Mouse (Mus musculus) heart, adult 8-10 months (tissue): ENCODE data around the gene Cic. TPM values are rescaled to one million over a fixed set of nuclear protein-coding genes. Genes with fewer than 3 reads are reported as not detected.

Experiments
- DNase-seq: peaks from one replicate; pipeline ENCODE4 v3.0.0; 2022; ENCODE audit warnings: low spot score
- total RNA-seq, 4 experiments: library from RNA; stranded (reverse); gene quantifications; 2 replicates each; pipeline ENCODE4 v1.2.4; 2022

The Cic gene
- 10 to 100 TPM; 52.0 to 71.5 (median 59.6) TPM for total RNA-seq

DNA sequence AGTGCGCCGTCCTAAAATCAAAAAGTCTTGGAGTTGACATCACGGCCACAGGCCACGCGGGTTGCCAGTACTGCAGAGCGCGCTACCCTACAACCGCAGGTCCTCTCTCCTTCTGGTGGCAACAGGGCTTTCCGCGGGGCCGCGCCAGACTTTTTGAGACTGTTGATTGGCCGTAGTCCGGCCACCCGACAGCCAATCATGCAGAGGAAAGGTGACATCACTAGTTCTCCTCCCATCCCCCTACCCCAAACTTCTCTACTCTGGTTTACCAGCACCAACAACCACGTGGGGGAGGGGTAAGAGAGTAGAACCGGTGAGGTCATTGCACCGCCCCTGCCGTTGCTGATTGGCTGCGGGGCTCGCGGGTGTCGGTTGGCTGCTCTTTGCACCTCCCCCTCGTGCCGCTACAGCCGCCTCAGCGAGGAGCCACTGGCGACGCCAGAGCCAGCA, at the start of gene Cic:
TSS of gene Cic (plus strand) at position 404 of the 450 bp plus-strand sequence.
- peak; percentile 99 for DNase-seq

DNA sequence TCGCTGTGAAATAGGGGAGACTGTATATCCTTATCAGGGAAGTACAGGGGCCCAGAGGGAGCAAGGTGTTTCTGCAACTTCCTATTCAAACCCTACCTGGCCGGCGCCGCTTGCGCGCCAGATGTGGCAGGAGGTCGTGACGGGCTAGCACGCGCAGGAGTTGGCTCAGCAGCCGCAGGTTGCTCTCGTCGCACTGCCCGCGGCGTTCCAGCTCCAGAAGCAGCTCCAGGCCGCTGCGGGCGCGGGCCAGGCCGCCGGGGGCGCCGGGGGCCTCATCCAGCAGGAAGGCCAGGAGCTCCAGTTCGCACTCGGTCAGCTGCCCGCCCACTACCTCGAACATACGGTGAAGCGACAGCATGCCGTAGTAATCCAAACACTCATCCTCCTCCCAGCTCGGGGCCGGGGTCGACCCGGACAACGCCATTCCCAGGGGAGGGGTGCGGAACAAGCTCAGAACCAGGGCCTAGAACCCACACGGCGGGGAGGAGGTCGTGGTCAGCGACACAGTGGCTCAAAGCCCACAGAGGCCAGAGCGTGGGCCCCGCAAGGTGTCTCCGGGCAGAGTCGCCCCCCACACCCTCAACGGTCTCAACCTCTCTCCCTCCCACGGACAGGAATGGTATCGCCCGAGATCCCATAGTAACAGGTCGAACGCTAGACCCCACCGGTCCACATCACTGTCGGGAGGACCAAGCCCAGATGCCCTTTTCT, 48.6 kb upstream of the Cic start:
- no peak for DNase-seq

DNA sequence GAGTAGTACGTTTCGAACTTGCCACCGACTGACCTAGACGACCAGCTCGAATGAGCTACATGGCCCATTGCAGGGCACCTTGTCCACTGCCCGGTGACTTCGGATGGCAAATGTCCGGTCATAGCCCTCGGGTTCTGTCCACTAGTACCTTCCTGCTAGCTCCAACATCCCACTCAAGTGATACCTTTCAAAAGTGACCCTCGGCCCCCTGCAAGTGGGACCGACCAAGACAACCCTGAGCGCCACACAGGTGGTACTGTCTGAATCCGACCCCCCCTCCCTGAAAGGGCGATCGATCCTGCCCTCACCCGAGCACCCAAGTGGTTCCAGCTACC, 48.1 kb upstream of the Cic start:
- DNase-seq = no peak

DNA sequence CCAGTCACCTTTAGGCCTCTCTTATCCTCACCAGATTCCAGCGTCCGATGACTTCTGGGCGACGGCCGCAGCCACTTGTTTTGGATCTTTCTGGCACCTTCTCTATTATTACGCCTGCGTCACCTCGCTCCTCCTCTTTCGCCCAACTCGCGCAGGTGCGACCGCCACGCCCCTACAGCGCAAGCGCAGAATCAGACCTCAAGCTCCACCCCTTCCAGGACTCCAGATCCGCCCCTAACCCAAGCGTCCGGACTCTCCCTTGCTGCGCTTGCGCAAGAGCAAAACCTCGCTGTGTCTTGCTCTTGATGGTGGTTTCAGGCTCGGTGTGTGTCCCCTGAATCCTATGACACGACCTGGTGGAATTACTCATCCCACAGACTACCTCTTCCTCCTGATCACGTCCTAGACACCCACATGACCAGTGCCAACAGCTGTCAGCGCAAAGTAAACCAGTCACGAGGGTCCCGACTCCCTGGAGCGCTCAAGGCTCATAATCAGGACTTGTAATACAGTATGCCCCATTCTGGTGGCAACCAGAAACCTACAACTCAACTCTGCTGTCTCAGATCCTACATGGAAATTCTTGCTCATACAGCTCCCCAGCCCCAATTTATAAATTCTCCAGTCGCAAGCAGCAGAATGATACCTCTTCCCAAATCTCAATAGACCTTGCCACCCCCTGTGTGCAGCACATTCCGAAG, 47.6 kb upstream of the Cic start:
- peak; percentile 98 for DNase-seq

DNA sequence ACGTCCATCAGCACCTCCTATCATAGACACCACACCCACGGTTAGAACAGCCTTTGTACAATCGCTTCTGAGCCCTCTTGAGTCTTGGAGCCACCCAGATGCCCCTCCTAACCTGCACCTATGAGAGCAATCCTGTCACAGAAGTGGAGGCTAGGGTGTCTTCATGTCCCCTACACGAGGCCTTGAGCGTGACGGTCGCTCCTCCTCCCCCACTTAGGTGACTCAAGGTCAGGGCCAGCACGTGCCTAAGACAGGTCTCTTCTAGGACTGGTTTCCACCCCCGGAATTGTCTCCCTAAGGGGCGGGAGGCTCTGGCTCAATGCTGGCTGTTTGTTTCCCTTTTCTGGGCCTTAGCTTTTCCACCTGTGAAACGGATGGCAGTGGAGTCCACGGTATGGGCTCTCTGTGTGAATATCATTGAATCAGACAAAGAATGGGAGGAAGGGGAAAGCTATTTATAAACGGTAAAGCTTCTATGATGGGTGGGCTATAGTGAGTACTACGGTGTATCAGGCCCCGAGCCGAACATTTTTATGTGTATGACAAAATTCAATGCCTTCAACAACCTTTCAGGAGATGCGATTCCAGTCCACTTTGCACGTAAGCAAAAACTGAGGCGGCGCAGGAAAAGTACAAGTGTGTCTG, 46.9 kb upstream of the Cic start, which contains the start of gene Dedd2:
TSS of gene Dedd2 (minus strand) at position 159 of the 645 bp plus-strand sequence.
- DNase-seq = no peak

DNA sequence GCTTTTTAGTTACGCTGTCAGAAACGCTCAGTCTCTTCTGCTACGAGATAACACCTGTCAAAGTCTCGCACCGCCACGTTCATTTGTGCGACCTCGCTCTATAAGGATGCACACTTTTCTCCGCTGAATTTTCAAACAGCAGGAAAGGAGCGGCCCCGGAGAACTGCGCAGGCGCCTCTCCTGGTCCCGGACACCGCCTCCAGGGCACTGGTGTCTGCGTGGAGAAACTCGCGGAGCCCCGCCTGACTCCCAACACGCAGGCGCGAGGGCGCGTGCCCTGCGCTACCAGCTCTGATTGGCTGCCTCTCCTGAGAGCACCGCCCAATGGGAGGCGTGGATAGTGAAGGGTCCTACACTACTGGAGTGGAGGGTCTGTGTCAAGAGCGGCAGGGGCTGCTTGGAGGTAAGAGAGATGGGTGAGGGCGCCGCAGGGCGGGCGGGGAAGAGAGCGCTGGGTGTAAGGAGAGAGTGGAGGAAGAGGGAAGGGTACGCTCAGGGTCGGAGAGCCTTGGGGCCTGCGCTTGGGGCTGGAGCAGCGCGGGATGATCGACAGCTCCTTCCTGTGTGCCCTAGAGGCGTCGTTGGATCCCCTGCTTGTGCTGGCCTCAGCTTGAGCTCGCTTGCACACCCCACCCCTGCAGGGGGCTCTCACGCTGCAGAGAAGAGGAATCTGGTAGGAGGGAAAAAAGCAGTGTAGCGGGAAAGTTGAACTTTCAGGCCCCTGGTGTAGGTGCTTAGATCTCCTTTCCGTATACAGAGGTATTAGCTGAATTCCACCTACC, 46.2 kb upstream of the Cic start, which contains the start of gene Zfp526:
TSS of gene Zfp526 (plus strand) at position 324 of the 782 bp plus-strand sequence.
- peak; percentile 98 for DNase-seq

DNA sequence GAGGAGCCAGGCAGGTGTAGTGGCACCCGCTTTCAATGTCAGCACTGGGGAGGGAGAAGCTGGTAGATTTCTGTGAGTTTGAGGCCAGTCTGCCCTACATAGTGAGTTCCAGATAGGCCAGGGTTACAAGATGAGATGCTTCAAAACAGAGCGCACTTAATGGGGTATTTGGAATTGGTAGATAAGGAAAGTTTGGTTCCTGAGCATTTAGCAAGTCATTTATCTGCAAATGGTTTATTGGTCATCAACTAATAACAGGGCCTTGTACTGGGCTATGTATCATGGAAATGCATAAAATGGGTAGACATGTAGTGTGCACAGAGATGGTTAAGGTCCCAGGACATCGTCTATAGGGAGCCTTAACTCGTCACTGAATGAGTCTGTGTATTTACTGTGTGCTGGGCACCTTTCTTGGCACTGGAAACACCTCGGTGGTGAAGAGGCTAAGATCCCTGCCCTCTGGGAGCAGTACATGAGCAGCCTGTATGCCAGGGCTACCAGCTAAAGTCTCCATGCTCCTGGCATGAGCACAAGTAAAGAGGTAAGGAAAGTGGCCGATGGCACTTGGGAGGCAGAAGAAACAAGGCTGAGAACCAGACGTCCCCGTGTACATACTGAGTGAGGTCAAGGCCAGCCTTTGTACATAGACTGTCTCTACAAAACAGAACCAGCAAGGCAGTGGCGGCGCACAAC, 45.1 kb upstream of the Cic start:
- DNase-seq = no peak

DNA sequence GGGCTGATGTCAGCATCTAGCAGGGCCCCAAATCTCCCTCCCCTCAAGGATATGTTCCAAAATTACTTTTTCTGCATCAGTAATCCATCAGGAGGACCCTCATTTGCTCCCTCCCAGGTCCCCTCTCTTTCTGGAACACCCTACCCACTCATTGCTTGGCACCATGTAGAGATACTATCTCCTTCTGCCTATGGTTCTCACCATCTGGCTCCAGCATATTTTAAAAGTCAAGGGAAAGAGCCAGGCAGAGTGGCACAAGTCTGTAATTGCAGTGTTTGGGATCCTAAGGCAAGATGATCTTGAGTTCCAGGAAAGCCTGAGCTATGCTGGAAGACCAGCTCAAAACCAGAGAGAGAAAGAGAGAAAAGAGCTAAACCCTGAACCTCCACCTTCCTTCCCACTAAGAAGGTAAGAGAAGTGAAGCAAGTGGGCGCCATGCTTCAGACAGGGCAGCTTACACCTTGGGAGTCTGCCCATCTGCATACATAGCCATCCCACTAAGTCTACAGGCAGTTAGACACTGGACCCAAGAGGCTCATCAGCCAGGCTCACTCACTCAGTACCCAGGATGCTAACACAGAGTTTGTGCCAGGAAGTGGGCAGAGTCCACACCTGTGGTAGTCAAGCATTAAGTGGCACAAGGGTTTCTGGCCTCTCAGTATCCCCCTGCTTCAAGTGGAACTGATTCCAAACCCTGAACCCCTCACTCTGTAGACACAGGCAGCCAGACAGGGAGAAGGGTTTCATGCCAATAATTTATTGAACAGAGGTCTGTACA, 39.8 kb upstream of the Cic start:
- DNase-seq = no peak

DNA sequence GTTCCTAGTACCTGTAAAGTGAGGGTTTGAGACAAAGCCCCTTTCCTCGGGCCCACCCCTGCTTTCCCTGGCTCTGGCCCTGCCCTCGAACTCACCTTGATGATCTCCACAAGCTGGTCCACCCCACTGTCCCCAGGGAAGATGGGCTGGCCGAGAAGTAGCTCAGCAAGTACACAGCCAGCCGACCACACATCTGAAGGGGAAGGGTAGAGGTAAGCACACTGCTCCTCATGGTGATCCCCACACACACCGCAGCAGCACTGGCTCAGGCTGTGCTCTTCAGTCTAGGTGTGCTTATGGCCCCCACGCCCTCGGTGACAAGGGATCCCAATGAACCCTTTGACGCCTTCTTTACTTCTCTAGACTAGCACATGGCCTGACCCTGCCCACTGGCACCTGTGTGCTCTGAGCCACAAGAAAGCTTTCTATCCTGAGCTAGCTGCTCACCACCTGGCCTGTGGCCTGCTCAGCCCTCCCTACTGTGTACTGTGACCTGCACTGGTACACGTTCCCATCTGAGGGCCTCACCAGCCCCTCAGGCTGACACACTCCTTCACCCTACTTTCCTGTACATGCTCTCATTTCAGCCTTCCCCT, 36.7 kb upstream of the Cic start:
- DNase-seq = no peak

DNA sequence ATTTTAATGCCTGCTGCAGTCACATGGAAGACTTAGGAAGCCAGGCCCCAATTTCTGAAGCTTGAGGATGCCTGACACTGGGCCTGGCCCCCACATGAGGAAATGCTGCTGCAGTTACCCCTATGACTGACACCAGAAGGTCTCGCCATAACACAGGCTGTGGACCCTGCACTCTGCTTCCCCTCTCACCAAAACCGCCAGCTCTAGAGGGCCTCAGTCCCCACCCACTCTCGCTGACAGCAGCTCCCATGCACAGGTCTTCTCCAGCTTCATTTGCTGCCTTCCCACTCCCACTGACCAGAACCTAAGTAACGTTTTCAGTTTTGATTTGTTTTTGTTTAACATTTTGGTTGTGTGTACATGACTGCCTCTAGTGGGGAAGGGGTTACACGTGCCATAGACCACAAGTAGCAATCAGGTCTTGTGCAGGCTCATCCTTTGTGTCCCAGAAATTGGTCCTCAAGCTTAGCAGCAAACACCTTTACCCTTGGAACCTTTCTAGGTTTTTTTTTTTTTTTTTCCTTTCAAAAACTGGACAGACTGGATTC, 35.3 kb upstream of the Cic start:
- DNase-seq = no peak

DNA sequence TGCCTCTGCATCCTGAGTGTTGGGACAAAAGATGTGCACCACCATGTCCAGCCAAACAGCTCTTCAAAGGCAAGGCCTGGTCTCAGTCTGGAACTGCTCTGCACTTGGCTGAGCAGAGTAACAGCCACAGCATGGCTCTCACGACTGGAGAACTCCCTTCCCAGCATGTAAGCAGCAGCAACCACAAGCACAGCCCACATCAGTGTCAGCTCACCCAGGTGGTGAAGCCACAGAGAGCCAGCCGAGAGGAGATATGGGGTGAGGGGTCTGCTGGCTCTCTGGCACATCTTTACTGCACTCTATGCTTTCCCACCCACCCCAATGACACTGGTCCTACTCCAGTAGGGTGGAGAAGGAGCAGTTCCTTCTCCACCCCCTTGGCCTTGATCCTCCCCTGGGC, 34.4 kb upstream of the Cic start:
- DNase-seq = no peak

DNA sequence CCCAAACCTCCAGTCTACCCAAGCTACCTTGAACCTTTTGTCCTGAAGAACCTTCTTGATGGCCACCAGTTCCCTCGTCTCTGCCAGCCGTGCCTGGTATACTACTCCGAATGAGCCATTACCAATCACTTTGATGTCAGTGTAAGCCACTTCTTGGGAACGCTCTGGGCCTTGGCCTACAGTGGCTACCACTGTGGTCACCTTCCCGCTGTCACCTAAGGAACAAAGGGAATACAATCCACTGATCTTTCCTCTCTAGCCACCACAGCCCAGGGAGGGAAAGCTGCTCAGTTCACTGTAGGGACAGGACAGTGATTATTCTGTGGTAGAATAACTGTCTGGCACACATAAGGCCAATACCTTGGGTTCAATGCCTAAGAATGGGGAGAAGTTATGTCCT, 32.0 kb upstream of the Cic start:
- no peak for DNase-seq

DNA sequence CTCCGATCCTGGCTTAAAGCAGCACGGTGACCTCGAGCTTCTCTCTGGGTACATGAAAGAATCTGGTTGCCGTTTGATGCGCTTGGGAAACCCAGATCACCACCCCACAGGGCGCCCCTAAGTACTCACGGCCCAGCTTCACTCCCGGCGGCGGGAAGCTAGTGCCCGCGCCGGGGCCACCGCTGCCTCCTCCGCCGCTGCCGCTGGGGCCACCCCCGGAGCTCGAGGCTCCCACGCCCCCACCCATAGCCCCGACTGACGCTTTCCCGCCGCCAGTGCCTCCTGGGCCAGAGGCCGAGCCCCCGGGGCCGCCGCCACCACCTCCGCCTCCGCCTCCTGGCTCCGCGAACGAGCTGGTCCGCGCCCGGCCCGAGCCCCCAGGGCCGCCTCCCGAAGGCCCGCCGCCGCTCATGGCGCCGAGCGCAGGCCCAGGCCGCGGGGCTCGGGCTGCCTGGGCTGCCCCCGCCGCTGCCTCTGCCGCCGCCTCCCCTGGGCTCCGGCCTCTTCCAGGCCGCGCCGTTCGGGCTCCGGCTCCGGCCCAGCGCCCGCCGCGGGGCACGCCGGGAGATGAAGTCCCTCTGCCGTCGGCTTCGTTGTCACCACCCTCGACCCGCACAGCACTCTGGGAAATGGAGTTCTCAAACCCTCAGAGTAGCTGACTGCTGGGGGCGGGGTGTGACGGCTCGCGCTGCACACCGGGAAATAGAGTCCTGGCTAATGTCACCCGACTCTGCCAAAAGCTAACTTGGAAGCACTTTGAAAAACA, 30.1 kb upstream of the Cic start, which contains the start of gene Gsk3a:
TSS of gene Gsk3a (minus strand) at position 603 of the 766 bp plus-strand sequence.
- DNase-seq = peak; percentile 98

DNA sequence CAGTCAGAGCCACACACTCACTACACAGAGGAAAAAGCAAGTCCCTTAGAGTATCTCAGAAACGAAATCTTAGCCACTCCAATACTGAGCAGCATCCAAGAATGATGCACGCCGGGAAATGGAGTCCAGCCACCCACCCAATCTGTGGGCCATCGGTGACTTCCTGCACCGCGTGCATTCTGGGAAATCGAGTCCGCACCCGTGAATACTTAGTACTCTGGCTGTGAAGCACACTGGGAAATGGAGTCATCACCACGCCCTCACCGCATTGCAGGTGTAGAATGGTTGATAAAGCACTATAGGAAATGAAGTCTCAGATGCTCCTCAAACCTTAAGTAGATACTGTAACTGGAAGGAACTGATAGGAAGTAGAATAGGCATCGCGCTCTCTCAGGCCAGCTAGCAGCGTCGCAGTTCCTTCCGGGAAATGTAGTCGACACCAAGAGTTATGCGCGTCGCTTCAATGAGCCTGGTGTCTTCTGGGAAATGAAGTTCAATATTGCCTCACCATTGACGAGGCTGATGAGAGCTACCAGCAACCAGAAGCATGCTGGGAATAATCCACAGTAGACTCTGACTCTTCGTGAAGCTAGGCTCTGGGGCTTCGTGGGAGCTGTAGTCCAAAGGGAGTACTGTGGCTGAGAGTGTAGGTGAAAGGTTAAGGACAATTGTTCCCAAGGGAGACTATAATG, 29.3 kb upstream of the Cic start:
- DNase-seq = peak; percentile 95

DNA sequence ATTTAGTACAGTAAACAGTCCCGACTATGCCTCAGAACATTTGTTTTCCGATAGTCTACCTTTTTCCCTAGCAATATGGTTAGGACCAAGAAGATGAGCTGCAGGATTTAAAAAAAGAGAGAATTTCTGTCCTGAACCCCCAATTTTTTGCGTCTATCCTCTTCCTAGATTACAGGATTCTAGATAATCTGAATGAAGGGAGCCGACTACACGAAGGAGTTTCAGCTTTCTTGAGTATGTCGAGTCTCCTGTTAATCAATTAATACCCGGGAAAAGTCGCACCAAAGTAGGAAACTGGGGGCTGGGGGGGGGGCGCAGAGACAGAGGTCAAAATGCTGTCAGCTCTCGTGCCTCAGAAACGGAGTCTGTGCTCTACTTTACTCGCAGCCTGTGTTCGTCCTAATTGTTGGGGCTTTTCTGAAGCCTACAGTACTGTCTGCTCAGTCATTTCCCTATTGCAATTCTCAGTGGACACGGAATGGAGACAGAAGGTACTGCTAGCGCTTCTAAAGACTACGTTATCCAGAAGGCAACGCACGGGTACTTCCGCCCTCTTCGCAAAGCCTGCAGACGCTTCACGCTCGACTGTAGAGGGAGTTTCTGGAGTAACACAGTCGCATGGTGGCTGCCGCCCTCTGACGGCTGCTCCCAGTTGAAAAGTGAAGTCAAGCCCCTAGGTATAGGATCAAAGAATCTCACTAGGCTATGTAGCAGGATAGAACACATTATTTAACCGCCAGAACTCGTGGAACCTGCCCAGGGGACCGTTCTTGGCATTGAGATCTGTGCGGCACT, 28.5 kb upstream of the Cic start:
- DNase-seq = peak; percentile 91

DNA sequence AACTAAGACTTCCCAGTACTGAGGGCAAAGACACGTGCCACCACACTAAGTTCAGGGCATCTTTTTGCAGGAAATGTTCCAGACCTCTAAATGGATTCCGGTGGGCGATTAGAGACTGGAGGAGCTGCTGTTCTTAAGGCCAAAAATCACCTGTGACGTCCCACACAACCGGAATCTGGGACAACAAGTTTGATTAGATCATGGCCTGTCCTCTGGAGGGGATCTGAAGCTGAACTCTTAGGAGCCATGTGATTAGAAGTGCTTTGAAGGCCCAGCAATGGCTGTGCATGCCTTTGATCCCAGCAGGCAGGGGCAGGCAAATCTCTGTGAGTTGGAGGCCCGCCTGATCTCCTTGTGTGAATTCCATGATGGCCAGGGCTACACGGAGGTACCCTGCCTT, 26.9 kb upstream of the Cic start:
- DNase-seq = no peak

DNA sequence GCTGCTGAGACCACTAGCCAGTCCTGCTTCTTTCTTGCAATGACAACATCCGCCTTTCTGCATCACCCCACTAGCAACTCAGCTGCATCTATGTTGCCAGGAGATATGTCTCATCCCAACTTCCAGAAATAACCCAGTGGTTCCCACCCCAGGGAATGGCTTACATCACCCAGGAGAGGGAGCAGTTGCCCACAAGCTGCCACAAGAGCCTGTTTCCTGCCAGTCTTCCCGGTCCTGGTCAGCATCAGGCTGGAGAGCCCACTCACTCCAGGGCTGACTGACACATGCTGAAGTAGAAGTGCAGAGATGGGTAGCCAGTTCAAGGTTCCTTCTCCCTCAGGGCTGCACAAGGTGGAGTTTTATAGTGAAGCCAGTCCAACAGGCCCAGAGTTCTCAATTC, 26.4 kb upstream of the Cic start:
- peak; percentile 62 for DNase-seq
